Mouse (Mus musculus) neural tube, embryonic 14.5 days (tissue): ENCODE measurements around the gene Nhlrc4. TPM values are rescaled to one million over a fixed set of nuclear protein-coding genes. Genes with fewer than 3 reads are reported as not detected.
A peak's percentile ranks its signal among the peaks of the same experiment; 100 is the strongest.

Experiments used
- ATAC-seq: fragments of 200-750 bp; cut with Nextera tagmentation; 2 replicates; pipeline ENCODE4 v1.8.0; 2017; ENCODE audit warnings: low read depth, mild to moderate bottlenecking, moderate TSS enrichment, moderate library complexity
- H3K27ac ChIP-seq: fragments of 300-500 bp; sonication (generic); 2 replicates; pipeline ENCODE4 v1.5.1; 2014; ENCODE audit warnings: low read depth, mild to moderate bottlenecking, control low read depth, low read length, moderate library complexity, mixed read lengths
- H3K27me3 ChIP-seq: fragments of 300-500 bp; sonication (generic); 2 replicates; pipeline ENCODE4 v1.6.1; 2014; ENCODE audit warnings: low read length; ENCODE audit not compliant: control insufficient read depth, insufficient read depth
- H3K36me3 ChIP-seq: fragments of 300-500 bp; sonication (generic); 2 replicates; pipeline ENCODE4 v1.6.1; 2014; ENCODE audit warnings: low read length, mixed read lengths; ENCODE audit not compliant: control insufficient read depth, insufficient read depth
- H3K4me1 ChIP-seq: fragments of 300-500 bp; sonication (generic); 2 replicates; pipeline ENCODE4 v1.6.1; 2014; ENCODE audit warnings: low read length; ENCODE audit not compliant: control insufficient read depth, insufficient read depth
- H3K4me2 ChIP-seq: fragments of 300-500 bp; sonication (generic); 2 replicates; pipeline ENCODE4 v1.6.1; 2014; ENCODE audit warnings: mild to moderate bottlenecking, low read depth, low read length, control low read depth
- H3K4me3 ChIP-seq: fragments of 300-500 bp; sonication (generic); 2 replicates; pipeline ENCODE4 v1.5.1; 2014; ENCODE audit warnings: low read depth, low read length, control low read depth, mixed read lengths
- H3K9ac ChIP-seq: fragments of 300-500 bp; sonication (generic); replicated peaks from 2 replicates; pipeline ENCODE4 v1.6.1; 2014; ENCODE audit warnings: low read depth, mild to moderate bottlenecking, control low read depth, low read length, mixed read lengths
- H3K9me3 ChIP-seq: fragments of 300-500 bp; sonication (generic); 2 replicates; pipeline ENCODE4 v1.6.1; 2016; ENCODE audit warnings: low read length; ENCODE audit not compliant: control insufficient read depth
- WGBS: fragments of 180-500 bp; shearing (Covaris S2); extraction: QIAGEN DNeasy Blood & Tissue Kit; methylation state at CpG from one replicate; pipeline ENCODE4 v1.1.7; 2014; 5-methylcytosine and 5-hydroxymethylcytosine counted together
- polyA plus RNA-seq: library from polyadenylated mRNA; unstranded; fragments of >200 nt; fragmentation: Nextera tagmentation; extraction: Ambion mirVana; gene quantifications from 2 replicates; pipeline ENCODE4 v1.2.1, GENCODE M21; 2014

Gene Nhlrc4
- polyA plus RNA-seq, 1 experiment from 2014 or later: not detected

GRCm38 (mm10) chr17:25951803-25952623, 7.3 kb upstream of the Nhlrc4 start, which contains the start of gene A930017K11Rik:
Gene A930017K11Rik (minus strand): TSS chr17:25952565.
- Histone ChIP-seq H3K4me1 (0 out of 2 replicates have a peak, but pooled peaks cover 3% of the 10 kb centered on the region), H3K36me3 (no peaks in the 10 kb centered on the region), H3K4me2 (peak within 1 kb of the TSS; percentile 42), H3K27ac (no peak within 1 kb of the TSS), H3K27me3 (peaks cover 33% of the 10 kb centered on the region), H3K4me3 (peak within 1 kb of the TSS; percentile 20), H3K9ac (no peak within 1 kb of the TSS), H3K9me3 (no peaks in the 10 kb centered on the region)
- under 1% methylated on average over 55 of the region's 58 CpGs for WGBS
- ATAC-seq: no peak

GRCm38 (mm10) chr17:25951225-25951802, 6.6 kb upstream of the Nhlrc4 start:
- no peak for ATAC-seq
- Histone ChIP-seq H3K27me3 (peaks cover 33% of the 10 kb centered on the region), H3K9ac (no peak overlapping the region), H3K9me3 (no peaks in the 10 kb centered on the region), H3K27ac (no peak overlapping the region), H3K36me3 (no peaks in the 10 kb centered on the region), H3K4me1 (0 out of 2 replicates have a peak, but pooled peaks cover 3% of the 10 kb centered on the region), H3K4me3 (peak overlapping the region; percentile 20), H3K4me2 (peak overlapping the region; percentile 42)
- WGBS: 2% methylated on average over 33 of the region's 33 CpGs

- Histone ChIP-seq H3K4me1 (0 out of 2 replicates have a peak, but pooled peaks cover 3% of the 10 kb centered on the region), H3K9me3 (no peaks in the 10 kb centered on the region), H3K9ac (no peak overlapping the region), H3K36me3 (no peaks in the 10 kb centered on the region), H3K27ac (no peak overlapping the region), H3K4me2 (no peak overlapping the region), H3K4me3 (no peak overlapping the region), H3K27me3 (peaks cover 33% of the 10 kb centered on the region)
- no peak for ATAC-seq
- WGBS: 8% methylated on average over 3 of the region's 3 CpGs
These were observed 5.9 kb upstream of the Nhlrc4 start for GRCm38 (mm10) chr17:25950706-25951105.

GRCm38 (mm10) chr17:25949981-25950380, 5.2 kb upstream of the Nhlrc4 start:
- Histone ChIP-seq H3K4me1 (0 out of 2 replicates have a peak, but pooled peaks cover 3% of the 10 kb centered on the region), H3K36me3 (no peaks in the 10 kb centered on the region), H3K27me3 (peaks cover 33% of the 10 kb centered on the region), H3K4me2 (no peak overlapping the region), H3K4me3 (no peak overlapping the region), H3K9ac (no peak overlapping the region), H3K9me3 (no peaks in the 10 kb centered on the region), H3K27ac (no peak overlapping the region)
- WGBS: 83% methylated on average over 5 of the region's 5 CpGs
- ATAC-seq: no peak

- H3K27me3 ChIP-seq: peaks cover 30% of the 10 kb centered on the region
- ATAC-seq: no peak
- no peak overlapping the region for H3K4me2 ChIP-seq
- WGBS: 81% methylated on average over 8 of the region's 8 CpGs
- H3K27ac ChIP-seq: no peak overlapping the region
- H3K4me3 ChIP-seq: no peak overlapping the region
- H3K9ac ChIP-seq: no peak overlapping the region
- H3K9me3 ChIP-seq: no peaks in the 10 kb centered on the region
- H3K36me3 ChIP-seq: no peaks in the 10 kb centered on the region
- 0 out of 2 replicates have a peak, but pooled peaks cover 3% of the 10 kb centered on the region for H3K4me1 ChIP-seq
These were observed 3.3 kb upstream of the Nhlrc4 start for GRCm38 (mm10) chr17:25948051-25948450.

- Histone ChIP-seq H3K4me3 (no peak overlapping the region), H3K4me1 (0 out of 2 replicates have a peak, but pooled peaks cover 3% of the 10 kb centered on the region), H3K9me3 (no peaks in the 10 kb centered on the region), H3K27ac (no peak overlapping the region), H3K36me3 (no peaks in the 10 kb centered on the region), H3K9ac (no peak overlapping the region), H3K27me3 (peaks cover 26% of the 10 kb centered on the region), H3K4me2 (no peak overlapping the region)
- 82% methylated on average over 4 of the region's 4 CpGs for WGBS
- no peak for ATAC-seq
These were observed 2.8 kb upstream of the Nhlrc4 start for GRCm38 (mm10) chr17:25947576-25947975.

- ATAC-seq: no peak
- Histone ChIP-seq H3K27me3 (peaks cover 19% of the 10 kb centered on the region), H3K9ac (no peak overlapping the region), H3K4me1 (0 out of 2 replicates have a peak, but pooled peaks cover under 1% of the 10 kb centered on the region), H3K27ac (no peak overlapping the region), H3K36me3 (no peaks in the 10 kb centered on the region), H3K4me2 (no peak overlapping the region), H3K4me3 (no peak overlapping the region), H3K9me3 (no peaks in the 10 kb centered on the region)
- 79% methylated on average over 8 of the region's 8 CpGs for WGBS
These were observed 2.1 kb upstream of the Nhlrc4 start for GRCm38 (mm10) chr17:25946891-25947290.

- H3K27ac ChIP-seq: no peak overlapping the region
- no peaks in the 10 kb centered on the region for H3K9me3 ChIP-seq
- no peak for ATAC-seq
- peaks cover 14% of the 10 kb centered on the region for H3K27me3 ChIP-seq
- H3K4me1 ChIP-seq: no peaks in the 10 kb centered on the region
- H3K36me3 ChIP-seq: no peaks in the 10 kb centered on the region
- WGBS: 80% methylated on average over 7 of the region's 7 CpGs
- no peak overlapping the region for H3K4me3 ChIP-seq
- H3K9ac ChIP-seq: no peak overlapping the region
- H3K4me2 ChIP-seq: no peak overlapping the region
These were observed 1.6 kb upstream of the Nhlrc4 start for GRCm38 (mm10) chr17:25946349-25946748.
